Mouse (Mus musculus) megakaryocyte, adult 5-6 weeks (primary cell): Measurements from ENCODE around the gene Ano2. TPM values are rescaled to one million over a fixed set of nuclear protein-coding genes. Genes with fewer than 3 reads are reported as not detected.

Experiments used
- ATAC-seq: 2 replicates; pipeline ENCODE4 v1.8.0; 2016; ENCODE audit warnings: mild to moderate bottlenecking, inconsistent platforms; ENCODE audit not compliant: poor library complexity, severe bottlenecking
- total RNA-seq, 2 experiments: library from RNA; stranded (forward) in 1 of 2; stranded (reverse) in 1 of 2; fragments of 153-499, 151-499 nt in 1 of 2; fragments of 221-1000, 200-1000 nt in 1 of 2; gene quantifications; 2 replicates each; pipeline versions ENCODE4 v1.2.3 to v1.2.4; 2015 to 2017

The Ano2 gene
- total RNA-seq, 2 experiments from 2014 or later, result not detected

DNA sequence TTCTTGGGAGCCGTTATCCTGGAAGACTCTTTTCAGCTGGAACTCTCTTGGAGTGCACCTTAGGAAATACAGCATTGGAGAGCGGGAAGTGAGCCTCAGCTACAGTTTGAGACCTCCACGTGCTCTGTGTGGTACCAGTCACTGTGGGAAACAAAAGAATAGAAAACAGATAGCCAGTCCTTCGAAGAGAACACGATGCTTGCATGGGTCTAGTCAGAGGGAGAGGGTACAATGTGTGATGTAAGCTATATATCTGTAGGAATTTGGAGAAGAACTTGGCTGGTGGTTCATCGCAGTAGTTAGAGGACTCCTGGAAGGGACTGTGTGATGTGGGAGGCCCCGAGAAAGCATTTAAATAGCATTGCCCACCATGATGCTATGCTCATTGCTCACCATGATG lies 189.1 kb downstream of the Ano2 start:
- ATAC-seq, result no peak

- ATAC-seq, result no peak
These were observed 198.4 kb downstream of the Ano2 start for GRCm38 (mm10) chr6:125888596-125888995.

GRCm38 (mm10) chr6:125894340-125894739 lies 204.1 kb downstream of the Ano2 start:
- ATAC-seq, result no peak

DNA sequence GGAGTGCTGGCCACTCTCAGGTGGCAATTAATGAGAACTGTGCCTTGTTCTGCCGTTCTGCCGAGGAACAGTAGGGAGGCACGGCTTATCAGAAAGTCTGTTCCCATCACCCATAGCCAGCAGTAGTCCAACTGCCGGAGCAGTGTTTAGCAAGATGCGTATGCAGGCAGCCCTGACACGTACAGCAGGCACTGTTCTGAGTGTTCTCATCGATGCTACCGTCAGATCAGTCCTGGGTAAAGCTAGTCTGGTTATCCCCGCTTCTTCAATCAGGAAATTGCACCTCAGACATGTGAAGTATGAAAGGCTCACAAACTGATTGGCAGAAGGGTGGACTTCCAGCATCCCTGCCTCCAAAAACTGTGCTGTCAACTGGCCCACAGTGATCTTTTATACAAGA lies 224.2 kb downstream of the Ano2 start:
- no peak for ATAC-seq

- no peak for ATAC-seq
These were observed 232.5 kb downstream of the Ano2 start for GRCm38 (mm10) chr6:125922746-125923145.

- ATAC-seq, result no peak
These were observed 234.8 kb downstream of the Ano2 start for GRCm38 (mm10) chr6:125924979-125925378.

DNA sequence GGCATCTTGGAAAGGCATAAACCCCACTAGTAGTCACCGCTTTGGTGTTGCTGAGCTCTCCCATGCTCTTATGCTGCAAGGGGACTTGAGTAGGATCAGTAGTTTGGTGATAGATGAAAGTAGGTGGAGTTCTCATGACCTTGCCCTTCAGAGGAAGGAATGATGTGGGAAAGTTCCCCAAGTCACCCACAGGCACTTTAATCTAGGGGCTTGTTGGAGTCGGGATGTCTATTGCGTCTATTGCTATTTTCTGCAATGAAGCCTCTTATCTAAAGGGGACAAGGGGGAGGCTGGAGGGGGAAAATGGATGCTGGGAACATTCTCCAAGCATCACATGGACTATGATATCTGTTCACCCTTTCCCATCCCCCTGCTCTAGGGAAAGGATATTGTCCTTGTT lies 235.6 kb downstream of the Ano2 start:
- no peak for ATAC-seq

DNA sequence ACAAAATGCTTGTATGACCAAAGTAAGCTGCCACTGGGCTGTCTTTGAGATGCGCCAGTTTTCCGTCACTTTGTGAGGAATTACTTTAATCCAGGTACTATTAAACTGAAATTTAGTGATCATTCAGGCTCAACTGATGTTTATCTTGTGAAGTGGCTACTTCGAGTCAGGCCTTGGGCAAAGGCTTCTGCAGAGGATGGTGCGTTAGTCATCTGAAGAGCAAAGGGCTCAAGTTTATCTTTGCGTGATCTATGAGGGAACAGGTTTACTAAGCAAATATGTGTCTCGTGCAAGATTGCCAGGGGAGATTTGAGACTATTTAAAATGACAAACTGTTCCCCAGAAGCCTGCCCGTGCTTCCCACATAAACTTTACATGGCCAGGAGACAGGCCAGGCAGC lies 241.7 kb downstream of the Ano2 start:
- no peak for ATAC-seq

DNA sequence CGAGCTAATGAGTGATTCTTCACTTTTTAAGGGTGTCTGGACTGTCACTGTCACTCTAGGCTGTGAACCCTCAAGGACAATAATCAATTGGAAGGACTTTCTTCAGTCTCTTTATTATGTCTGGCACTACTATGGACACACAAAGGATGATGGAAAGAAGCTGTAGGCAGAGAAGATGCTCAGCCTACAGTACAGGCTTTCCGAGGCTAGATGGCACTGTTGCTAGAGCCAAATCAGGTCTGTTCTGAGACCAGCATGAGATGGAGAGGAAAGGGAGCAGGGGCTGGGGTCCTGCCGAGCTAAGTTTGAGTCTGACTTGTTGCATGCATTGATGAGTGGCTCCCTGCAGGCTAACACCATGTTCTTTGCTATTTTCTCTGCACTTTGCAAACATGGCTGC lies 264.7 kb downstream of the Ano2 start:
- no peak for ATAC-seq

DNA sequence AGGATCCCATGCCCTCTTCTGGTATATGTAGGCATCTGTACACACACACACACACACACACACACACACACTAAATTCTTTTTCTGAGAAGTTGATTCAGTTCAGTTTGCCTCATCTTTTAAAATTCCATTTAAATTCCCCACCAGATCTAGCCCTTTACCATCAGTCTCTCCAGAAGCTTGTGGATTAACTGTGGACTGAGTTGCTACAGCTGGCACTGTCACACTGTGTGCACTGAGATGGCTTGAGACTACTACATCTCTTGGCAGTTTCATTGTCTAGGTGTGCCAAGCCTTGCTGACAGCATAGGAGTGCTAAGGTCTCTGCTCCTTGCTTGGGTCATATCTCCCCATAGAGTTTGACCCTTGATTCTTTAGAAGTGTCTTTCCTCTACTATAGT lies 283.3 kb downstream of the Ano2 start:
- ATAC-seq, result no peak

DNA sequence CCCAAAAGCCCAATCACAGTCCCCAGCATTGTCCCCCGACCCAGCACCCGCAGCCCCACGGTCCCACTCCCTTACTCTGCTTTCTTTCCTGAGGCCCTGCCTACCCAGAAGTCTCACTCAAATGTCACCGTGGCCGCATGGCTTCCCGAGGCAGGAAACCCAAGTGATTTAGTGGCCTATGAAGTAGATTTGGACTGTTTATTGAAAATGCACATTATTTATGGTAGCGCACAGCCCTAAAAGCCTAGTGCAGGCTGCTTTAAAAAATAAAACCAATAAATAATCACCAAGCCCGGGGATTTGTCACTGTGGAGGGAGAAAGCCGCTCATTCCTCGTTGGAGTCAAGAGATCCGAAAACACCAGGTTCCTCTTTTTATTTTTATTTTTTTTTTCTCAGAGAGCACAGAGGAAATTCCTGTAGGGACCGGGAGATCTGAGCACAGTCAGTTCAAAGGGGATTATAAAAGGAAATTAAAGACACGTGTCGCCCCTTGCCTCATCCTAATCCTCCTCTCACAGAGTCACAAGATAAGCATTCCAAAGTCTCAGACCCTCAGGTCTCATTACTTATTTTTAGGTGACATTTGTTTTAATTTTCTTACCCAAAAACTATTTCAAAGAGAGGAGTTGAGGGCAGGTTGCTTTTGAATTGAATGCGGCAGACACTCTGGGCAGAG lies 285.7 kb downstream of the Ano2 start:
- no peak for ATAC-seq

DNA sequence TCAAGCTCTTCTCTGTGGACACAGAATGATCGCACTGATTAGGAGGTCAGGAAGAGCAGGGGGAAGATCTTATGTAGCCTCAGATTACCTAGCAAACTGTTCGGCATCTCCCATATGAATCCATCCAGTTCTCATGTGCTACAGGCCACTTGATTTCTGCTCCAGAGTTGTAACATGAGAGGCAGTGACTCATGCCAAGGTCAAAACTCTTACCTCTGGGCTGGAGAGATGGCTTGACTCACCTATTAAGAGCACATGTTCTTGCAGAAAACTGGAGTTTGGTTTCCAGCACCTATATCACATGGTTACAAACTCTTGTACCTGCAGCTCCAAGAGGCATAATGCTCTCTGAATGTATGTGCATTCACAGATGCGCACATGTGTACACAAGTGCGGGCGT lies 289.4 kb downstream of the Ano2 start:
- ATAC-seq, result no peak

- ATAC-seq, result no peak
These were observed 293.8 kb downstream of the Ano2 start for GRCm38 (mm10) chr6:125984050-125984449.

- ATAC-seq, result no peak
These were observed 302.5 kb downstream of the Ano2 start for GRCm38 (mm10) chr6:125992731-125993130.

- no peak for ATAC-seq
These were observed 311.6 kb downstream of the Ano2 start for GRCm38 (mm10) chr6:126001797-126002196.

GRCm38 (mm10) chr6:126003002-126003742 lies 313.0 kb downstream of the Ano2 start:
- ATAC-seq, result no peak

DNA sequence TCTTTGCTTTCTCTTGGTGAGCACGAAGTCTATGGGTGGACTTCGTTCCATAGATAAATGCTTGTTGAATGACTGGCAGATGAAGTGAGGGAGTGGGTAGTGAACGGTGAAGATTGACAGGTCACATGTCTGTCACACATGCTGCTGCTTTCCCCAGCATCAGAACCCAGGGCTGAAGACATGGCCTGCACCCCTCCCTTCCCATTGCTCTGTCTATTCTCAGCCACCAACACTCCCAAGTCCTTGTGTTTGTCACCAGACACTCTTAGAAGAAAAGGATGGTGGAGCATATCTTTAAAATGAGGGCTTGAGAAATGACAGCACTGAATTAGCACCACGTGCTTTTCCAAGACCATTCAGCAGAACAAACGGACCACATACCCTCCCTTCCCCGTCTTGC lies 316.4 kb downstream of the Ano2 start:
- no peak for ATAC-seq

DNA sequence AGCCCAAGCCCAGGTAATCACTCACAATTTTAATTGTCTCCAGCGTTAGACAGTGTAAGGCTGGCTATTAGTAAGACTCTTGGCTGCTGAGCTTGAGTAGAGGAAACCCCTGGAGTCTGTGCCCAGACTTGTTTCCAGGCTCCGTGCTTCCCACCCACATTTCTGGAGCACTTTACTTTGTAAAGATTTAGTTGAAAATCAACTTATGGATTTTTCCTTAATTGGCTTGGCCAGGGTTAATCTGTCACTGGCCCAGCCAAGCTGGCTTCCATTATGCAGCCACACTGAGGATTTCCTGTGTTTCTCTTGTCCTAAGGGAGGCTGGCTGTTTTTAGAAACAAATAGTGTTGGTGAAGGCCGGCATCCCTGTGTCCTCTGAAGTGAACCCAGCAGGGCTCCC lies 318.9 kb downstream of the Ano2 start:
- ATAC-seq, result no peak

- ATAC-seq, result no peak
These were observed 326.8 kb downstream of the Ano2 start for GRCm38 (mm10) chr6:126016991-126017390.

DNA sequence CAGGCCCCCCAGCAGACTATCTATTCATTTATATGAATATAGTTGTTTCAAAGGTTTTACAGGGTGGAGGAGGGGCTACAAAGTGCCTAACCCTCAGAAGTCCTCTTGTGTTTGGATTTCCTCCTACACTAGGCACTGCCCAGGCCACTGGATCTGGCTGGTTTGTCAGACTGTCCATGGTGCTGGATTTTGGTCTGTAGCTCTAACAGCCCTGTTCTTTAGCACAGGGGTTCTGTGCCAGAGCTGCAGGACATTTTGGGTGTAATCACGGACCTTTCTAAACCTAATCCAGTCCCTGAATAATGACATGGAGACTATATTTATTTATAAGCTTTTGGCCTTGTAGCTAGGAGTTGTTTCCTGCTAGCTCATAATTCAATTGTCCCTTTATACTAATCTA lies 328.2 kb downstream of the Ano2 start:
- no peak for ATAC-seq

GRCm38 (mm10) chr6:126033693-126034402 lies 343.6 kb downstream of the Ano2 start:
- ATAC-seq, result no peak

GRCm38 (mm10) chr6:126034403-126034724 lies 344.1 kb downstream of the Ano2 start:
- ATAC-seq, result no peak
